Mouse (Mus musculus) forebrain, embryonic 11.5 days (tissue): ENCODE data around the gene Ufd1. TPM values are rescaled to one million over a fixed set of nuclear protein-coding genes. Genes with fewer than 3 reads are reported as not detected.
"Not testable (repeated sequence)": the region's sequence is repeated elsewhere in the genome, so short reads cannot be mapped to it uniquely, and the experiment has no call there.

Source experiments
- ATAC-seq: fragments of 200-750 bp; cut with Nextera tagmentation; replicated peaks from 2 replicates; pipeline ENCODE4 v1.8.0; 2017; ENCODE audit warnings: moderate TSS enrichment; ENCODE audit not compliant: low FRiP score
- DNase-seq: peaks from one replicate; pipeline ENCODE4 v3.0.0-alpha.2; 2017; ENCODE audit warnings: low spot score
- H3K27ac ChIP-seq: fragments of 300-500 bp; sonication (generic); 2 replicates; pipeline ENCODE4 v1.5.1; 2014; ENCODE audit warnings: low read depth, low read length
- H3K27me3 ChIP-seq: fragments of 300-500 bp; sonication (generic); 2 replicates; pipeline ENCODE4 v1.6.1; 2014; ENCODE audit warnings: mild to moderate bottlenecking, low read length, mixed read lengths; ENCODE audit not compliant: control insufficient read depth, insufficient read depth
- H3K36me3 ChIP-seq: fragments of 300-500 bp; sonication (generic); 2 replicates; pipeline ENCODE4 v1.6.1; 2014; ENCODE audit warnings: mild to moderate bottlenecking, low read length, moderate library complexity, mixed read lengths; ENCODE audit not compliant: control insufficient read depth, insufficient read depth
- H3K4me1 ChIP-seq: fragments of 300-500 bp; sonication (generic); replicated peaks from 2 replicates; pipeline ENCODE4 v1.6.1; 2014; ENCODE audit warnings: low read length, mixed read lengths; ENCODE audit not compliant: control insufficient read depth, insufficient read depth
- H3K4me2 ChIP-seq: fragments of 300-500 bp; sonication (generic); 2 replicates; pipeline ENCODE4 v1.6.1; 2014; ENCODE audit warnings: low read depth, mild to moderate bottlenecking, low read length, moderate library complexity, mixed read lengths; ENCODE audit not compliant: severe bottlenecking
- H3K4me3 ChIP-seq: fragments of 300-500 bp; sonication (generic); 2 replicates; pipeline ENCODE4 v1.5.1; 2014; ENCODE audit warnings: low read depth, low read length
- H3K9ac ChIP-seq: fragments of 300-500 bp; sonication (generic); 2 replicates; pipeline ENCODE4 v1.6.1; 2014; ENCODE audit warnings: low read length
- H3K9me3 ChIP-seq: fragments of 300-500 bp; sonication (generic); 2 replicates; pipeline ENCODE4 v1.6.1; 2016; ENCODE audit warnings: low read length, mixed read lengths; ENCODE audit not compliant: control insufficient read depth
- WGBS: fragments of 180-500 bp; shearing (Covaris S2); extraction: QIAGEN DNeasy Blood & Tissue Kit; methylation state at CpG from one replicate; pipeline ENCODE4 v1.1.7; 2014; 5-methylcytosine and 5-hydroxymethylcytosine counted together
- polyA plus RNA-seq: library from polyadenylated mRNA; unstranded; fragments of >200 nt; fragmentation: Nextera tagmentation; extraction: Ambion mirVana; gene quantifications from 2 replicates; pipeline ENCODE4 v1.2.1, GENCODE M21; 2014

The Ufd1 gene
- polyA plus RNA-seq, 1 experiment from 2014 or later: 102 TPM

DNA sequence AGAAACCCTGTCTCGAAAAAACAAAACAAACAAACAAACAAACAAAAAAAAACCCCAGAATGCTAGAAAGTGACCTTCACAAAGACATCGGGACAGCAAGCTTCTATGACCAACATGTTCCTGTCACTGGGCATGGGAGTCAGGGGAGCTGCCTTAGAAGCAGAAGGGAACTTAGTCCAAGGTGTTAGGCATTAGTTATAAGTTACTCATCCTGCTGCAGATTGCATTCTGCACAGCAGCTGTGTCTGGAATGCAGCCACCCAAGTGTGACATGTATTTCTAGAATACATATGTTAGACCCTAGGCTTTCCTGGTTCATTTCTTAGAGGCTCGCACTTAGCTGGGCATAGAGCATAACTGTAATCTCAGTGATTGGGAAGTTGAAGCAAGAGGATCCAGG lies 17.1 kb downstream of the Ufd1 start:
- Histone ChIP-seq H3K36me3 (peaks cover 2% of the 10 kb centered on the region; the same call in 1 of the 2 replicates), H3K4me3 (no peak overlapping the region), H3K27ac (no peak overlapping the region), H3K4me1 (no peaks in the 10 kb centered on the region), H3K27me3 (no peaks in the 10 kb centered on the region), H3K9me3 (no peaks in the 10 kb centered on the region), H3K4me2 (no peak overlapping the region), H3K9ac (no peak overlapping the region)
- no peak for DNase-seq
- ATAC-seq: no peak
- 88% methylated on average over 3 of the region's 3 CpGs for WGBS

DNA sequence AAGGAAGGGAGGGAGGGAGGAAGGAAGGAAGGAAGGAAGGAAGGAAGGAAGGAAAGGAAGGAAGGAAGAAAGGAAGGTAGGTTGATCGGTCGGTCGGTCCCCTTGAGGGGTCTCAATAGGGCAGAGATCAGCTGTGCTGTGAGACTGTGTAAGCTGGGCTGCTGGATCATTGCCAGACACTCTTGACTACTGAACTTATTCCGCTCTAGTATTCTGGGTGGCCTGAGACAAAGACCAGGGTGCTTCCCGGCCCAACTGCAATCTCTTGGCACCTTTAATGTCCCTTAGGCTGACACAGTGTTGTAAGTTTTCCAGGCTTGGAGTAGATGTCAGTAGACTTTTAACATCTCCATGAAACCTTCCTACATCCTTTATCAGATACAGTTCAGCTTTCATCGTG lies 17.5 kb downstream of the Ufd1 start:
- H3K9ac ChIP-seq: no peak overlapping the region
- H3K27me3 ChIP-seq: no peaks in the 10 kb centered on the region
- H3K4me3 ChIP-seq: no peak overlapping the region
- no peaks in the 10 kb centered on the region for H3K9me3 ChIP-seq
- H3K27ac ChIP-seq: no peak overlapping the region
- peaks cover 2% of the 10 kb centered on the region; the same call in 1 of the 2 replicates for H3K36me3 ChIP-seq
- no peak for ATAC-seq
- no peak for DNase-seq
- 93% methylated on average over 6 of the region's 6 CpGs for WGBS
- no peaks in the 10 kb centered on the region for H3K4me1 ChIP-seq
- H3K4me2 ChIP-seq: no peak overlapping the region

DNA sequence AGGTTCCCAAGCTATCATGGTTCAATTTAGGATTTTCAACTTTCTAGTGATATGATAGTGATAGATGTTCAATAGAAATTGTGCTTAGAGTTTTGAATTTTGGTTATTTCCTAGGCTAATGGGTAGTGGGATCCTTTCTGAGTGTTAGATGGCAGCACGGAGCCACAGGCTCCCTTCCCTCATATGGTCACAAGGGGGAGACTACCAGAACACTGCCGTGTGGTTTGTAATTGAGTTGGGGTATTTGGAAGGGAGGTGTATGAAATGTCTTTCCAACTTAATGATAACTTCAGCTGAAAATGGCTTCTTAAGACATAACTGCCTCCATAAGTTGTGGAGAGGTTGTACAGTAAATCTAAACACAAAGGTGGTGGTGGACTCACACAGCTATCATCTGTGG lies 21.9 kb downstream of the Ufd1 start:
- no peak for ATAC-seq
- 78% methylated on average over 2 of the region's 2 CpGs for WGBS

DNA sequence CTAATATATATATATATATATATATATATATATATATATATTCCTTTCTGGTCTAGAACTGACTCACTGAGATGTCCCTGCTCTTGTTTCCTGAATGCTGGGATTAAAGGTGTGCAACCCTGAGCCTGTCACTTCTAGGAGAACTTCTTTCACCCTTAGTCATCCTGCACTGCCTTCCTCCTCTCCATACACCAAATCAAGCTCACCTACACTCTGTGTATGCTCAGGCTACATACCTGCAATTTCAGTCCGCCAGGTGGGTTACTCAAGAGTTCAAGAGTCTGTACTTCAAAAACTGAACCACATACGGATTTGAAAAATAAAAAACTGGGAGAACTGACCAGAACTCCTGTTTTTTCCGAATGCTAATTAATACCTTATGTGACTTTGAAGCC lies 24.5 kb downstream of the Ufd1 start:
- H3K4me2 ChIP-seq: peak overlapping the region; percentile 72; the same call in 1 of the 2 replicates
- DNase-seq (no peak), ATAC-seq (peak; percentile 16; the same call in 1 of the 2 replicates)
- peak overlapping the region; percentile 87 for H3K4me3 ChIP-seq
- WGBS: 28% methylated on average over 3 of the region's 3 CpGs
- H3K9me3 ChIP-seq: no peaks in the 10 kb centered on the region
- 0 out of 2 replicates have a peak, but pooled peaks cover 3% of the 10 kb centered on the region for H3K4me1 ChIP-seq
- H3K9ac ChIP-seq: peak overlapping the region; percentile 84; the same call in 1 of the 2 replicates
- H3K27ac ChIP-seq: no peak overlapping the region
- peaks cover 2% of the 10 kb centered on the region; the same call in 1 of the 2 replicates for H3K36me3 ChIP-seq
- H3K27me3 ChIP-seq: no peaks in the 10 kb centered on the region

More for the DNA sequence above, 21.9 kb downstream of the Ufd1 start:
- Histone ChIP-seq H3K36me3 (peaks cover 2% of the 10 kb centered on the region; the same call in 1 of the 2 replicates), H3K27ac (no peak overlapping the region), H3K27me3 (no peaks in the 10 kb centered on the region), H3K4me1 (0 out of 2 replicates have a peak, but pooled peaks cover 3% of the 10 kb centered on the region), H3K4me2 (no peak overlapping the region), H3K9ac (no peak overlapping the region), H3K9me3 (no peaks in the 10 kb centered on the region), H3K4me3 (no peak overlapping the region)
- DNase-seq: no peak

DNA sequence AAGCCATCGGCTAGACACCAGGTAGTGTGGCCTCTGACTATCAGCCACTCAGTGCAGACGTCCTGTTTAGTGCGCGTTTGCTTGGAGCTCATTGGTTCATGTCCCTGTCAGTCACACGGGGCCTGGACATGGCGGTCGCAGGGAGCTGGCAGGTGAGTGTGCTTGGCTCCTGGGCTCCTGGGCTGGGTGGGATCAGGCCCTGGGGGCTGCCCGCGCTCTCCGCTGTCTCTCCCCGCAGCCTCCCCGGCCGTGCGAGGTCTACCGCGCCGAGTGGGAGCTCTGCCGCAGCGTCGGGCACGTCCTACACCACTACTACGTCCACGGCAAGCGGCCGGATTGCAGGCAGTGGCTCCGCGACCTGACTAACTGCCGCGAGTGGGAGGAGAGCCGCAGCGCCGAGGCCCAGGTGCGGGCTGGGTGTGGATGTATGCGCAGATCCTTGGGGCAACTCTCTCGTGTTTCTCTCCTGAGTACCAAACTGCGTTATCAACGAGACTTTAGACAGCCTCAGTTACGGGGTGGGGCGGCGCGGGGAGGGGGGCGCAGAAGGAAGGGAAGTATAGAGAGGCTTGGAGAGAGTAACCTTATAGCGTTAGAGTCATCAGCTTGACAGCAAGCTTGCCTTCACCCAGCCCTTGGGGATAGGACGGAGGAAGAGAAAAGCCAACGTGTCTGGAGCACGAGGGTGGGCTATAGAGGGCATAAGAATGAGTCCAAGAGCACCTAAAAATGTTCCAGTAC lies 25.1 kb downstream of the Ufd1 start, which contains the start of the genes 2510002D24Rik and Gm28539:
2510002D24Rik (plus strand) TSS at position 111 of the 741 bp plus-strand sequence.
Gm28539 (plus strand) TSS at position 117 of the 741 bp plus-strand sequence.
- H3K27ac ChIP-seq: no peak within 1 kb of the TSS
- no peaks in the 10 kb centered on the region for H3K9me3 ChIP-seq
- under 1% methylated on average over 46 of the region's 46 CpGs for WGBS
- H3K9ac ChIP-seq: peak within 1 kb of the TSS; percentile 84
- DNase-seq: peak; percentile 90
- ATAC-seq: peak; percentile 98
- peak within 1 kb of the TSS; percentile 72 for H3K4me2 ChIP-seq
- H3K4me1 ChIP-seq: 0 out of 2 replicates have a peak, but pooled peaks cover 3% of the 10 kb centered on the region
- H3K36me3 ChIP-seq: peaks cover 2% of the 10 kb centered on the region; the same call in 1 of the 2 replicates
- peak within 1 kb of the TSS; percentile 87 for H3K4me3 ChIP-seq
- H3K27me3 ChIP-seq: no peaks in the 10 kb centered on the region

DNA sequence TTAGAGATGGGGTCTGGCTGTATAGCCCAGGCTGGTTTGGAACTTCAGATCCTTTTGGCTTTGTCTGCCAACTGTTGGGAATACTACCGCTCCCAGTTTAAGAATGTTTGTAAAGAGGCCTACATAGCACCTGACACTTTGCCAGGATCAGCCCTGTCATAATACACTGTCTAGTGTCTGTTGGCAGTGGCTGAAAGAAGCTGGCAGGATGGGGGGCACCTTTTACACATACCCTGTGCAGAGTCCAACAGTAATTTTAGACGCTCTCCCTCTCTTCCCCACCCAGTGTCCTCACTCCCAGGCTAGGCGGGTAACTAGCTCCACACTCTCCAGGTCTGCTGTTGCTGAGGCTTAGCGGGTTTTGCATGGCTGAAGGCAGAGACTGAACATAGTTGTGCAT lies 26.8 kb downstream of the Ufd1 start:
- WGBS: 92% methylated on average over 4 of the region's 4 CpGs
- no peak overlapping the region for H3K9ac ChIP-seq
- H3K27ac ChIP-seq: no peak overlapping the region
- H3K27me3 ChIP-seq: no peaks in the 10 kb centered on the region
- H3K9me3 ChIP-seq: no peaks in the 10 kb centered on the region
- 0 out of 2 replicates have a peak, but pooled peaks cover 3% of the 10 kb centered on the region for H3K4me1 ChIP-seq
- no peaks in the 10 kb centered on the region; the same call in 1 of the 2 replicates for H3K36me3 ChIP-seq
- H3K4me2 ChIP-seq: no peak overlapping the region
- DNase-seq: no peak
- no peak for ATAC-seq
- H3K4me3 ChIP-seq: no peak overlapping the region

DNA sequence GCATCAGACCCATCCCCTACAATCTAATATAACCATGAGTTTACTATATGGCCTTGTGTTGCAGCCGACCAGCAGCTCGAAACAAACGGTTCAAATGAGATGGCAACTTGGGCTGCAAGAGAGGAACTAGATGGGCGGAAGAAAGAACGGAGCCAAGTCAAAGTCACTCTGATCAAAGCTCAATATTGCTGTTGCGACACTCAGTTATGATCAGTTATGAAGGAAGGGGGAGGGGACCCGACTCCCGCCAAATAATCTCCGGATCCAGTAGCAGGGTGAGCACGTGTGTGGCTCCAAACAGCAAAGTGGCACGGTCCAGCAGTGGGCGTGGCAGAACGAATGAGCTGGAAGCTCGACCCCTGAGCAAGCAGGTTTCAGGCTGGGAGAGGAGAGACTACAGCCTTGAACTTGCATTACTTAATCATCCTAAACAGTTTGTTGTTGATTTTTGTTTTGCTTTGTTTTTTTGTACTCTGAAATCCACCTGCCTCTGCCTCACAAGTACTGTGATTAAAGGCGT lies 34.8 kb downstream of the Ufd1 start:
- no peak overlapping the region for H3K27ac ChIP-seq

DNA sequence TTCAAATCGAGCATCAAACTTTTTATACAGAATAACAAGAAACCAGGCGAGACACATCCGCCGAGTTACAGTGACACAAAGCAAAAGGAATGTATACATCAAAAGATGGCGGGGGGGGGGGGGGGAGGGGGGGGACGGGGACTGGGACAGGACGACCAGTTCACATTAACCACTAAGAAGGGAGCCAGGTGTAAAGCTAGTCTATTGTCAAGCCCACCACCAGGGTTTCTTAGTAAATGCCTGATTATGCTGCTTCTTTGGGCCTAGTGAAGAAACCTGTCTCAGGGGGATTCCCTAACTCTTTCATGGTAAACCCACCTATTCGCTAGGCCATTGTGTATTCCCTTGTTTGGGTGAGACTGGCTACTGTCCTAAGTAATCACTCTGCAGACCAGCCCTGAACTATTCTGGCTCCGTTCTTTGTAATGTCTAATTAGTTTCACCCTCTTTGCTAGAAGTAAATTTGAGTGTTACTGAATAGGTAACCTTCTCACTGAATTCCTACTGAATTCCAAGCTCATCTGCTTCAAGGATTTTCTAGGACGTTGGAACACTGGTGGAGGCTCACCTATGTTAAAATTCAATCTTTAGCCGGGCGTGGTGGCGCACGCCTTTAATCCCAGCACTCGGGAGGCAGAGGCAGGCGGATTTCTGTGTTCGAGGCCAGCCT lies 38.1 kb downstream of the Ufd1 start:
- not testable (repeated sequence) for H3K9ac ChIP-seq, H3K4me1 ChIP-seq, H3K4me3 ChIP-seq, H3K27ac ChIP-seq, H3K4me2 ChIP-seq, DNase-seq, H3K27me3 ChIP-seq, ATAC-seq, H3K36me3 ChIP-seq, H3K9me3 ChIP-seq
- WGBS: 91% methylated on average over 16 of the region's 17 CpGs

More for the DNA sequence above, 34.8 kb downstream of the Ufd1 start:
- 90% methylated on average over 15 of the region's 15 CpGs for WGBS
- Histone ChIP-seq H3K4me2 (no peak overlapping the region), H3K9me3 (no peaks in the 10 kb centered on the region), H3K4me1 (no peaks in the 10 kb centered on the region), H3K4me3 (no peak overlapping the region), H3K9ac (no peak overlapping the region), H3K27me3 (no peaks in the 10 kb centered on the region), H3K36me3 (no peaks in the 10 kb centered on the region)
- DNase-seq (no peak), ATAC-seq (no peak)
